Comparison of ENCODE assay signal across 11 mouse cellular contexts in genomic region chr1:6143891-6144290, GRCm38 (mm10).
DNase-seq lines count a peak whose midpoint lies in the region; ATAC-seq and TF ChIP-seq lines count a peak whose summit lies in the region.
"Had no signal": no experiment of that assay in that cellular context is flagged by ENCODE, and none has a peak within 500 bp of the region (broad histone marks: within the 10 kb centered on the region; RNA-seq: fewer than 3 reads in every experiment).

No protein-coding gene starts in this region.

- no peak overlapping the region for H3K27ac ChIP-seq in hindbrain, postnatal 0 days
- no peak overlapping the region for H3K27ac ChIP-seq in hindbrain, embryonic 12.5 days
- no peak overlapping the region for H3K27ac ChIP-seq in neural tube, embryonic 11.5 days (ENCODE audit: low read depth, low read length)
- H3K27ac ChIP-seq: forebrain, embryonic 15.5 days; midbrain, embryonic 15.5 days had no signal

- H3K4me1 ChIP-seq in hindbrain, postnatal 0 days (ENCODE audit: insufficient read depth, low read length) = no peaks in the 10 kb centered on the region
- no peaks in the 10 kb centered on the region for H3K4me1 ChIP-seq in hindbrain, embryonic 12.5 days
- no peaks in the 10 kb centered on the region for H3K4me1 ChIP-seq in neural tube, embryonic 11.5 days (ENCODE audit: control insufficient read depth, insufficient read depth, low read length)
- H3K4me1 ChIP-seq: forebrain, embryonic 15.5 days; midbrain, embryonic 15.5 days had no signal

- no peak overlapping the region for H3K9ac ChIP-seq in hindbrain, postnatal 0 days (replicated peaks; ENCODE audit: low read length)
- H3K9ac ChIP-seq in hindbrain, embryonic 12.5 days = no peak overlapping the region
- H3K9ac ChIP-seq in neural tube, embryonic 11.5 days (ENCODE audit: low read length) = no peak overlapping the region
- H3K9ac ChIP-seq: forebrain, embryonic 15.5 days; midbrain, embryonic 15.5 days had no signal

- H3K4me3 ChIP-seq in hindbrain, postnatal 0 days (ENCODE audit: low read length) = no peak overlapping the region
- H3K4me3 ChIP-seq in hindbrain, embryonic 12.5 days = no peak overlapping the region
- H3K4me3 ChIP-seq in neural tube, embryonic 11.5 days (ENCODE audit: low read depth, low read length) = no peak overlapping the region
- H3K4me3 ChIP-seq: forebrain, embryonic 15.5 days; midbrain, embryonic 15.5 days had no signal

- ATAC-seq in hindbrain, postnatal 0 days = no peak
- ATAC-seq in hindbrain, embryonic 12.5 days (ENCODE audit: low FRiP score) = no peak
- no peak for ATAC-seq in neural tube, embryonic 11.5 days (ENCODE audit: insufficient read depth, low FRiP score, low TSS enrichment)
- no peak for ATAC-seq in monocyte, adult 5-6 weeks (replicated peaks; ENCODE audit: insufficient number of reproducible peaks, low FRiP score, low TSS enrichment, poor library complexity, severe bottlenecking)
- ATAC-seq: forebrain, embryonic 15.5 days; midbrain, embryonic 15.5 days had no signal

- H3K27me3 ChIP-seq in hindbrain, postnatal 0 days (ENCODE audit: insufficient read depth, low read length) = no peaks in the 10 kb centered on the region
- no peaks in the 10 kb centered on the region for H3K27me3 ChIP-seq in hindbrain, embryonic 12.5 days
- H3K27me3 ChIP-seq in neural tube, embryonic 11.5 days (ENCODE audit: control insufficient read depth, insufficient read depth, low read length) = no peaks in the 10 kb centered on the region
- H3K27me3 ChIP-seq: forebrain, embryonic 15.5 days; midbrain, embryonic 15.5 days had no signal

- H3K36me3 ChIP-seq in hindbrain, postnatal 0 days (ENCODE audit: insufficient read depth, low read length) = no peaks in the 10 kb centered on the region
- H3K36me3 ChIP-seq in hindbrain, embryonic 12.5 days = no peaks in the 10 kb centered on the region
- no peaks in the 10 kb centered on the region for H3K36me3 ChIP-seq in neural tube, embryonic 11.5 days (ENCODE audit: control insufficient read depth, insufficient read depth, low read length)
- H3K36me3 ChIP-seq: forebrain, embryonic 15.5 days; midbrain, embryonic 15.5 days had no signal

- 59% methylated on average over 1 of the region's 1 CpGs for WGBS in hindbrain, postnatal 0 days
- 74% methylated on average over 1 of the region's 1 CpGs for WGBS in hindbrain, embryonic 12.5 days
- 64% methylated on average over 1 of the region's 1 CpGs for WGBS in neural tube, embryonic 11.5 days

- no peaks in the 10 kb centered on the region for H3K9me3 ChIP-seq in hindbrain, postnatal 0 days (ENCODE audit: low read length)
- no peaks in the 10 kb centered on the region for H3K9me3 ChIP-seq in hindbrain, embryonic 12.5 days (replicated peaks)
- H3K9me3 ChIP-seq in neural tube, embryonic 11.5 days (ENCODE audit: control insufficient read depth, low read length) = no peaks in the 10 kb centered on the region
- H3K9me3 ChIP-seq: forebrain, embryonic 15.5 days; midbrain, embryonic 15.5 days had no signal

- TF ChIP-seq CTCF in hindbrain, postnatal 0 days (IDR thresholded peaks at IDR 0.05; ENCODE audit: low read depth) = peak; percentile 51

- H3K4me2 ChIP-seq in hindbrain, postnatal 0 days (ENCODE audit: low read depth, low read length) = no peak overlapping the region
- H3K4me2 ChIP-seq in hindbrain, embryonic 12.5 days (replicated peaks) = no peak overlapping the region
- H3K4me2 ChIP-seq in neural tube, embryonic 11.5 days (ENCODE audit: low read depth) = no peak overlapping the region
- H3K4me2 ChIP-seq: forebrain, embryonic 15.5 days; midbrain, embryonic 15.5 days had no signal

- peak; percentile 26 for DNase-seq in hindbrain, postnatal 0 days (ENCODE audit: low spot score)
- DNase-seq in neural tube, embryonic 11.5 days (ENCODE audit: low spot score) = peak; percentile 21
- DNase-seq in neural tube, embryonic 10.5 days (ENCODE audit: extremely low spot score, low spot score) = no peak
- DNase-seq in R1 (ENCODE audit: low read depth, low spot score) (peak; percentile 60), adipocyte (ENCODE audit: low spot score) (no peak)
- DNase-seq in naive thymus-derived CD4-positive, alpha-beta T cell, adult 2 months (ENCODE audit: low read depth) = peak; percentile 2
- DNase-seq: cerebellum, adult 8-10 months had no signal

Comparison
In these comparisons a context has a peak if more than half of its experiments do, and no peak if none do; other contexts are left out.
1. DNase-seq: peak in hindbrain, postnatal 0 days (single experiment), neural tube, embryonic 11.5 days (single experiment), R1 (single experiment) and naive thymus-derived CD4-positive, alpha-beta T cell, adult 2 months (single experiment); none in neural tube, embryonic 10.5 days (single experiment) and adipocyte (single experiment).